Mouse (Mus musculus) lung, postnatal 14 days (tissue): ENCODE measurements around the gene Csmd2.

Source experiments
- DNase-seq: peaks from one replicate; pipeline ENCODE4 v3.0.0; 2021

Gene Csmd2

DNA sequence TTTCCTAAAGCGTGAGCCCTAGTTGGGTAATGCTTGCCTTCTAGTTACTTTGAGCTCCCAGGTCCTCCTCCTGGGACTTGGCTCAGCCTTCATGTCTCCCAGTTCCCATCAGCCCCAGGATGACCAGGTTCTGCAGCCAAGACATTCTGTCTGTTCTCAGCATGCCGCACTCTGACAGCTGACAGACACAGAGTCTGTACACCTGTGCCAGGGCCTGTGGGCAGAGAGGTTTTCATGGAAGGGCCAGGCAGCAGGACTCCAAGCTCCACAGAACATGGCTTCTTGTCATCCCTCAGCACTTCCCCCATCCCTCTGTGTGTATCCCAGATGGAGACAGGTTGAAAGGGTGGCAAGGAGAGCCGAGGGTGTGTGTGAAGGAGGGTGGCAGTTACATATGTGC lies 154.6 kb downstream of the Csmd2 start:
- DNase-seq = no peak

DNA sequence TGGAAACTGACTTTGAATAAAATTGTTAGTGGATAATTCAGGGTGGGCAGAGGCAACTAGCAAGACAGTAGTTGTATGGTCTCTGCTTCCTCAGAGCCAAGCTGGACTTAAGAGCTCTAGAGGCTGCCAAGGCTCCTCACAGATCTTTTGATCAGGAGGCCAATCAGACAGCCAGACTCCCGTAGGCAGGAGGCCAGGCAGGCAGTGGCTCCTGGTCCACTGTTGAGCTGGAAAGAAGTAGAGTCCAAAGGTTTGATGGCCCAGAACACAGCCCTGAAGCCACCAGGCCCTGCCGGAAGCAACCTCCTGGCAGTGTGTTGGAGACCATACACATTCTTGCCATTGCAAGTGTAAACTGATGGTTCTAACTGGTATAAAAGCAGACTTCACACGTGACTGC lies 155.5 kb downstream of the Csmd2 start:
- no peak for DNase-seq

DNA sequence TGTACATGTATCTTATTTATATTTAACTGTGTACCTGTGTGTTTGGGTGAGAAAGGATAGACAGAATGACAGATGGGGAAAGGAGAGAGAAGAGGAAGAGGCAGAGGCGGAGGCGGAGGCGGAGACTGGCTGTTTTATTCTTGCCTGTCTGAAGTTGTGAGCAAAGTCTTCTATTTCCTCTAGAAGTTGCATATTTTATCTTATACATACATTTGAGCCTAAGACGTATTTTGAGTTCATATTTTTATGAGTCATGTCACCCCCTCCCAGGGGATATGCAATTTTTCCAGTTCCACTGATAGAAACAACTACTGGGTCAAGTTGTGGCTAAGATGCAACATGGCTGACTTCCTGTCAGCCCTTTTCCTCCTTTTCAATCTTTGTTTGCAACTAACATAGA lies 161.9 kb downstream of the Csmd2 start:
- DNase-seq = no peak

- DNase-seq = no peak
Measured at GRCm38 (mm10) chr4:128152066-128152465, 164.4 kb downstream of the Csmd2 start.

- DNase-seq = no peak
Measured at GRCm38 (mm10) chr4:128153144-128153543, 165.5 kb downstream of the Csmd2 start.

DNA sequence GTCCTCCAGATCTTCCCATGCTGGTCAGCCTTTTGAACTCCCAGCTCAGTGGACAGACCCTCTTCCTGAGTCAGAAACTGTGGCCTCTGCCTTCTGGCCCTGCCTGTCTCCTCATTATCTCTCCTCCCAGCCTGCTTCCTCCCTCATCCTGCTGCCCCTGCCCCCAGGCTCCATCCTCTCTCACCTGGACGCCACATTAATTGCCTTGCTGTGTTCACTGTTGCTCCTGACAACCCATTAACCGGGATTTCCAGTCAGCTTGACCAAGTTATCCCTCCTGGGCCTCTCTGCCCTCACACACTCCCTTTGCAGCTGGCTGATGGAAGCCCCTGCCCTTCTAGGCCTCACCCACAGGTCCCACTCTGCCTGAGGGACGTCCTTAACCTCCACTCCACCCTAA lies 167.6 kb downstream of the Csmd2 start:
- DNase-seq = no peak

- no peak for DNase-seq
Measured at GRCm38 (mm10) chr4:128160656-128161055, 173.0 kb downstream of the Csmd2 start.

- DNase-seq = no peak
Measured at GRCm38 (mm10) chr4:128170181-128170580, 182.5 kb downstream of the Csmd2 start.

DNA sequence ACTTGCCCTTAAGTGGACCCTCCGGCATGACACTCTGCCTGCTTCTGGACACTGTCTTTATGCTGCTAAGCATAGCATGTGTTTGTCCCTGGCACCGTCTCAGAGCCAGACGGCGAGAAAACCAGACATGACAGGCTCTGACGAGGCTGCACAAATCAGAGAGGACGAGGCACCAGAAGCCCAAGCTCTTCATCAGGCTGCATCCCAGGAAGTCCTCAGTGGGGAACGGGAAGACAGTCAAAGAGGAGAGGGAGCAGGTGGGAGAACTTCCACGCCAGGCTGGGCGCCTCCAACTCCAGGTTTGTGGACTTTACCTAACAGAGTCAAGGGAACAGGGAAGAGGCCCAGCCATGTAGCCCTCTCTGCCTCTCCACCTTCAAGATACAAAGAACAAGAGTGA lies 183.6 kb downstream of the Csmd2 start:
- DNase-seq = no peak

DNA sequence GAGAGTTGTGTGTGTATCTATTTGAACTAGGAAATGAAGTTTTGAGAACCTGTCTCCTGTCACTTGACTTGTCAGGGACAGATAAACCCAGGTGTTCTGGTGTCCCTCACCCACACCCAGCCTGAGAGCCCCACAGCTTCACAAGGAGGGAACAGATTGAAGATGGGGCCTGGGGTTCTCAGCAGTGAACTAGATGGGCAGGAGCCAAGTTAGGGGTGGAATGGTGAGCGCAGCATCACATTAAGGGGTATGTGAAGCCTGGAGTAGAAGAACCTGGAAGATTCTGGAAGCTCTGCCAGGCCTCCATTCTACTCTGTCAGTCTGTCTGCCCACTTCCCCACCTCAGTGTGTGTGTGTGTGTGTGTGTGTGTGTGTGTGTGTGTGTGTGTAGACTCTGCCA lies 184.0 kb downstream of the Csmd2 start:
- DNase-seq = no peak

DNA sequence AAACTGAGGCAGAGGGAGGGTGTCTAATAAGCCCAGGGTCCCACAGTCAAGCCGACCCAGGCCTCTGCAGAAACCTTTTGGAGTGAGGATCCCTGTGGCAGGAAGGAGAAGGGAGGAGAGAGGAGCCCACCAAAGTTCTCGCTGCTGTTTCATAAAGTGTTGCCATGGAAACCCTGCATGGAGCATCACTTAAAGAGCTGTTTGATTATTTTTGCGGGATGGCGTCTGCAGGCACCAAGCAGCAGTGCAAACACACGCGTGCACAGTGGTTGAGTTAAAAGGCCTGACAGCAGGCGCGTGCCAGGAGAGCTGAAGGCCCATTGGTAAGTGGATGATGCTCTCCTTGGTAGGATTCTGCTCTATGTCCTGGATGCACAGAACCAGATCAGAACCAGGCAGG lies 191.3 kb downstream of the Csmd2 start:
- DNase-seq = no peak

GRCm38 (mm10) chr4:128179581-128179980 lies 191.9 kb downstream of the Csmd2 start:
- no peak for DNase-seq

GRCm38 (mm10) chr4:128184747-128185146 lies 197.1 kb downstream of the Csmd2 start:
- DNase-seq = no peak

DNA sequence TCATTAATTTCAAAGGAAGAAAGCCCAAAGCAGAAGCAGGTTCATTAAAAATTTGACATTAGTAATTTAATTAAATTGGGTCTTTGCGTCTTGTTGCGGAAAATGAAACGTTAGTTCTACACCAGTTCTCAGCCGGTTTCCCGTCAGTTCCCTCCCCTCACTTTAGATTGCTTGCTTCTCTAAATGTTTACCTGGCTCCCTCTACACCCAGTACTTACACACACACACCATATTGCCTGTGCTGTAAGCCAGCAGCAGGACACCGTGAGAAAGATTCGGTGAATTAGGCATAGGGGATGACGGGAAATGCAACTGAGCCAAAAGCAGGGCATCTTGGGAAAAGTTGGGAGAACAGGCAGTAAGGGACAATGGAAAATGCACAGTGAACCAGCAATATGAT lies 206.8 kb downstream of the Csmd2 start:
- DNase-seq = no peak

- DNase-seq = no peak
Measured at GRCm38 (mm10) chr4:128217991-128218595, 230.4 kb downstream of the Csmd2 start.

- DNase-seq = no peak
Measured at GRCm38 (mm10) chr4:128224453-128224852, 236.8 kb downstream of the Csmd2 start.

GRCm38 (mm10) chr4:128227377-128228316 lies 240.0 kb downstream of the Csmd2 start:
- no peak for DNase-seq

GRCm38 (mm10) chr4:128233458-128233857 lies 245.8 kb downstream of the Csmd2 start:
- DNase-seq = no peak

DNA sequence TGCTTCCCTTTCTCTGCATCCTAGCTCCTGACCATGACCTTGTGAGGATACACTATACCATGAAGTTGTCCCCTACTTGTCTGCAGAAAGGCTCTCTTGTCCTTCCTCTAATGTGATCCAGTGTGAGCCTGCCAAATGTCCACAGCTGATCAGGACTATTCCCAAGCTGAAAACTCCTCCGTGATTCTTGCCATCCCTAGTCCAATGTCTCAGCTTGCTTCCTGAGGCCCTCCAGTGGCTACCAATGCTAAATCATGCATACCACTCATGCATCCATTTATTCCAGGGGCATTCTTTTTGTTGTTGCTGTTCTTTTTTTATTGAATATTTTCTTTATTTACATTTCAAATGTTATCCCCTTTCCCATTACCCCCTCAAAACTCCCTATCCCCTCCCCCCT lies 251.5 kb downstream of the Csmd2 start:
- no peak for DNase-seq

GRCm38 (mm10) chr4:128241075-128241853 lies 253.6 kb downstream of the Csmd2 start:
- no peak for DNase-seq

GRCm38 (mm10) chr4:128241854-128242356 lies 254.2 kb downstream of the Csmd2 start:
- no peak for DNase-seq

DNA sequence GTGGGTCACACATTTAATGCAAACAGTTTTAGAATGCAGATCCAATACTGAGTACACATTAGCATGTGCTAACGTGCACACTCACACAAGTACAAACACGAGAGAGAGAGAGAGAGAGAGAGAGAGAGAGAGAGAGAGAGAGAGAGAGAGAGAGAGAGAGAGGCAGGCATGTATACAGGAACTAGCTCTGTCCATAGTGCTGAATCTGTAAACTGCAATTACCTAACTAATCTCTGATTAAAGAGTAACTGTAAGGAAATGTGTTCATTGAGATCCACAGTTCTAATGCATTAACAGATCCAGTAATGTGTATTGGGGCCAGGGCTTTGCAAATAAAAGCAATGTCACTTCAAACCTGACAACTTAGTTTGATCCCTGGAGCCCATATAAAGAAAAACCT lies 257.5 kb downstream of the Csmd2 start:
- DNase-seq = no peak

GRCm38 (mm10) chr4:128248676-128249075 lies 261.0 kb downstream of the Csmd2 start:
- DNase-seq = peak; percentile 56
